Mouse (Mus musculus): ENCODE data around the gene Grip1.

- TF ChIP-seq POLR2A (IDR thresholded peaks at IDR 0.05; ENCODE audit: insufficient read length, low read depth) (no peak), POLR2AphosphoS2 (IDR thresholded peaks at IDR 0.05; ENCODE audit: insufficient read length, low read depth) (no peak), TCF12 (IDR thresholded peaks at IDR 0.05; ENCODE audit: insufficient read depth, poor library complexity, severe bottlenecking) (no peak), MAX (IDR thresholded peaks at IDR 0.05; ENCODE audit: low read depth) (no peak), USF1 (IDR thresholded peaks at IDR 0.05; ENCODE audit: low read depth) (no peak), MYOG (IDR thresholded peaks at IDR 0.05; ENCODE audit: control insufficient read depth in 1 of 3, insufficient read depth in 1 of 3, insufficient read length in 2 of 3, low read depth in 2 of 3) (no peak), CEBPB (IDR thresholded peaks at IDR 0.05; ENCODE audit: insufficient read depth, poor library complexity, severe bottlenecking) (no peak), TCF3 (IDR thresholded peaks at IDR 0.05; ENCODE audit: insufficient read length, low read depth) (no peak), E2F4 (IDR thresholded peaks at IDR 0.05; ENCODE audit: insufficient read depth) (no peak), SRF (IDR thresholded peaks at IDR 0.05; ENCODE audit: control insufficient read depth, insufficient read length, low read depth) (no peak)
Observed at GRCm38 (mm10) chr10:119960915-119961314, 507.3 kb downstream of the Grip1 start.

All from myocyte (in vitro differentiated cells).